Mouse (Mus musculus) myocyte (in vitro differentiated cells): ENCODE measurements around the gene Ppox.
A peak's percentile ranks its signal among the peaks of the same experiment; 100 is the strongest.

Source experiments
- CEBPB ChIP-seq: IDR thresholded peaks from 2 replicates; pipeline ENCODE4 v1.6.1; 2011; ENCODE audit warnings: mild to moderate bottlenecking, moderate library complexity; ENCODE audit not compliant: poor library complexity, insufficient read depth, severe bottlenecking
- E2F4 ChIP-seq: IDR thresholded peaks from one replicate; pipeline ENCODE4 v1.6.1; 2011; ENCODE audit warnings: mild to moderate bottlenecking, control low read depth, moderate library complexity; ENCODE audit not compliant: insufficient read depth
- POLR2A ChIP-seq: IDR thresholded peaks from one replicate; pipeline ENCODE4 v1.6.1; 2011; ENCODE audit warnings: low read depth, mild to moderate bottlenecking, control low read depth, moderate library complexity; ENCODE audit not compliant: insufficient read length

GRCm38 (mm10) chr1:171280916-171281527 lies at the start of gene Ppox:
- TF ChIP-seq E2F4 (peak; percentile 62), POLR2A (peak; percentile 39), CEBPB (no peak)
